Mouse (Mus musculus): ENCODE measurements around the gene Hmg20b.

DNA sequence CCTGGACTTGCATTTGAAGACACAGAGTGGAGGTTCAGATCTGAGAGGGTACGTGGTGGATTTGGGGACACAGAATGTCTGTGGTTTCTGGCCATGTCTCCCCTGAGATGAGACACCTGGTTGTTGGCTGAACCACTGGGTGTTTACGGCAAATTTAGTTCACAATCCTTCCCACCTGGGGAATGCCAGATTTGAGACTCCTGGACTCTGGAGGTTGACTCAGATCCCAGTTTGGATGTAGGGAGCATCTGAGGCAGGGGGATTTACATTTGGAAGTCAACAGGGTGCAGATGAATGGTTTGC is 27.0 kb upstream of the Hmg20b start:
- no peak for TF ChIP-seq CTCF (IDR thresholded peaks at IDR 0.05; ENCODE audit: low read depth, low read length)
- TF ChIP-seq EP300 (IDR thresholded peaks at IDR 0.05; ENCODE audit: insufficient read depth, low read depth, low read length): no peak

Data from ES-Bruce4 (cell line).